Mouse (Mus musculus): ENCODE data around the gene Slc10a3.
"Not testable (repeated sequence)": the region's sequence is repeated elsewhere in the genome, so short reads cannot be mapped to it uniquely, and the experiment has no call there.

Slc10a3 gene

DNA sequence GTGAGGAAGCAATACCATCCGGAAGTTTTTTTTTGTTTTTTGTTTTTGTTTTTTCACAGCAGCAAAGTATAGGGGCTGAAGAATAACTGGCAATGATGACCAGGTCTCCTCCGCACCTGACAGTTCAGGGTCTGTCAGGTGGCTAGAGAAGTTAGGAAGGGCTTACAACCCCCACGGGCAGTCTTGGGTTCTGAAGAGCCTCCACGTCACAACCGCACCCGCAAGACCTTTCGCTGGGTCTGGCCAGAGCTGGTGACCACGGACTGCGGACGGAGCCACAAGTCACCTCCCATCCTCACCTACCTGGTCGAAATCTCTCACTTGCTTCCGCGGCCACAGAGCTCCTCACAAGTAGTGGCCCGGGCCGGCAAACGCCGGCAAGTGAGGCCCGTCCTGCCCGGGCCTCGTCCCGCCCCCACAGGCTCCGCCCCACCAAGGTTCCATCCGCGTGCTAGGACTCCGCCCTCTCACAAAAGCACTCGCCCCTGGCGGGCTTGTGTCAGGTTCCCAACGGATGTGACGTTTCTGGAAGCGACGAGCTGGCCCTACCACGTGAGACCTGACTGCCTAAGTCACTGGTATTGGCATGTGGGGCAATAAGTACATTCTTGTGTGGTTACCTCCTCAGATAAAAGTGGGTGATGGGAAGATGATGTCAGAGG, at the start of gene Slc10a3, which contains the start of gene Ubl4a:
Slc10a3 (minus strand) TSS at position 462 of the 662 bp plus-strand sequence.
Ubl4a (minus strand) TSS at position 331 of the 662 bp plus-strand sequence.
- DNase-seq, result peak; percentile 95

DNA sequence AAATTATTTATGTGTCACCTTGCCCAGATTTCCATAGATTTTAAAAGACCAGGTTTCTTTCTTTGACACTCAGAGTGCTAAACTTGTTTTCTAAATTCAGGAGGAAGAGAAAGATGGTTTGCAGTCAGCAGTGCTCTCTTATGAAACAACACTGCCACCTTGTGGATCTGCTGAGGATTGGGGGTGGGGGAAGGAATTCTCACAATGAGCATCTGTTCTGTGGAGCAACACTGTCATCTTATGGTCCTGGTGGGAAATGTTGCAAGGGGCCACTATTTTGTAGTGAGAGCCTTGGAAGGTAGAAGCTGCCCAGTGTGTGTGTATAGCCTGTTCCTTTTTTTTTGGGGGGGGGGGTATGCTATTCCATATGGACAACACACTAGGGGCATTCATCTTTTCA, 40.2 kb upstream of the Slc10a3 start:
- DNase-seq, result peak; percentile 84

DNA sequence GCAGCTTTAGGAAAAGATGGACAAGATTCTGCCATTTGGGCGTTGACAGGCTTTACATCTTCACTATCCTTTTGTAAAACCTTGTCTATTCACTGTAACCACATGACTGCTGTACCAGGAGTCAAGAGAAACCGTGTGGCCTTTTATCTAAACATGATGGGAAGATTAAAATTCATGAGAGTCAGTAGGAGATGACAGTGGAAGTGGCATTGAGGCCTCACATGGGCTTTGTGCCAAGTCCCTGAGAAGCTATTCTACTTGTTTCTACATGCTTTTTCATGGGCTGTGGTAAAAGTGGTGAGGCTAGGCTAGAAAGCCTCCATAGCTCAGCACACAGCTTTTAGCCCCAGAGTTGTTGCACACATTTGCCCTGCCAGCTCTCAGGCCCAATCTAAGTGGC, 35.2 kb upstream of the Slc10a3 start:
- DNase-seq, result no peak

- DNase-seq, result no peak
These were observed 27.0 kb upstream of the Slc10a3 start for GRCm38 (mm10) chrX:74400136-74400535.

- DNase-seq, result peak; percentile 93
These were observed 19.6 kb upstream of the Slc10a3 start, which contains the start of the genes Fam3a and Ikbkg for GRCm38 (mm10) chrX:74392535-74393443. Fam3a (minus strand) TSS chrX:74393272. Ikbkg (plus strand) TSS chrX:74393290.

- no peak for DNase-seq
These were observed 15.0 kb upstream of the Slc10a3 start for GRCm38 (mm10) chrX:74388153-74388552.

- no peak for DNase-seq
These were observed 11.3 kb upstream of the Slc10a3 start for GRCm38 (mm10) chrX:74384451-74384850.

DNA sequence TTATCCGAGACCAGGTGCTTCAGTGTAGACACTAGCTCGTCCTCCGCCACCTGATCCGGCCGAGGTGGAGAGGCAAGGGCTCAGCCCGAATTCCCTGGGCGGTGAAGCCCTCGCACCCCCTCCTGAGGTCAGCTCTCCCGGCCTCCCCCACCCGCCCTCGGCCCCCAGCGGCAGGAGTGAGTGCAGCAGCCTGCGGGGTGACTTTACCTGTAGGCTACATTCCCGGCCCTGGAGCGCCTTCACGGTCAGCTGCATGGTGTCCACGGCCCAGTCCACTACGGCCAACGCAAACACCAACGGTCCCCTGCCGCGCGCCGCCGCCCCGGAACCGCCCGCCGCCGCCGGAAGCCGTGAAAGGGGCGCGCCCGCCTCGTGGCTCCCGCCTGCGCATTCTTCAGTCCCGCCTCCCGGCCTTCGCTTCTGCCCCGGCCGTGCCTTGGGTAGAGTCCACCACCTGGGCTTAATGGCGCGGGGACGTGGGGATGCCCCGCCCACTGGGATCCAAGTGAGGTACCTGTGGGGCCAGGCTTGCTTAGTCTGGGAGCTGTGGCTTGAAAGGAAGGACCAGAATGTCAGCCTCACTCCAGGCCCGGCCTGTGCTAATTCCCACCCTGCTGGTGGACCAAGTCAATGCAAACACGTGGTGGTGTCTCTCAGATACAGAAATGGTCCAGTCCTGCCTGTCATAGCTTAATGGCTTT, 4.8 kb downstream of the Slc10a3 start:
- peak; percentile 80 for DNase-seq

GRCm38 (mm10) chrX:74367512-74367911, 5.6 kb downstream of the Slc10a3 start:
- no peak for DNase-seq

GRCm38 (mm10) chrX:74359171-74359570, 14.0 kb downstream of the Slc10a3 start:
- no peak for DNase-seq

DNA sequence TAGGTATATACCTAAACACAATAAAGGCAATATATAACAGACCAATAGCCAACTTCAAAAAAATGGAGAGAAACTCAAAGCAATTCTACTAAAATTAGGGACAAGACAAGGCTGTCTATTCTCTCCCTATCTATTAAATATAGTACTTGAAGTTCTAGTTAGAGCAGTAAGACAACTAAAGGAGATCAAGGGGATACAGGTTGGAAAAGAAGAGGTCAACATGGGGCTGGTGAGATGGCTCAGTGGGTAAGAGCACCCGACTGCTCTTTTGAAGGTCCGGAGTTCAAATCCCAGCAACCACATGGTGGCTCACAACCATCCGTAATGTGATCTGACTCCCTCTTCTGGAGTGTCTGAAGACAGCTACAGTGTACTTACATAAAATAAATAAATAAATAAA, 16.1 kb downstream of the Slc10a3 start:
- not testable (repeated sequence) for DNase-seq

DNA sequence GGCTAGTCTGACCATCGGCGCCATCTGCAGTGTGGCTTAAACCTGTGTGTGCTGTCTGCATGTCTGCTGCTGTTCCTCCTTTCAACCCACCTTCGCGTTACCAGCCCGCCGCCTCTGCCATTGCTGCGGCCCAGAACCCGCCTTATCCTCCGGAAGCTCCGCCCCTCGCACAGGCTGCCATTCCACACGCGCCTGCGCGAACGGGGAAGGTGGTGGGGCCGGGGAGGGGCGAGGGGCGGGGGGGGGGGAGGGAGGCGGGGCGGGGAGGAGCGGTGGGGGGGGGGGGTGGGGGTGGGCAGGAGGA, 19.7 kb downstream of the Slc10a3 start, which contains the start of gene Lage3:
Lage3 (minus strand) TSS at position 152 of the 304 bp plus-strand sequence.
- peak; percentile 88 for DNase-seq

DNA sequence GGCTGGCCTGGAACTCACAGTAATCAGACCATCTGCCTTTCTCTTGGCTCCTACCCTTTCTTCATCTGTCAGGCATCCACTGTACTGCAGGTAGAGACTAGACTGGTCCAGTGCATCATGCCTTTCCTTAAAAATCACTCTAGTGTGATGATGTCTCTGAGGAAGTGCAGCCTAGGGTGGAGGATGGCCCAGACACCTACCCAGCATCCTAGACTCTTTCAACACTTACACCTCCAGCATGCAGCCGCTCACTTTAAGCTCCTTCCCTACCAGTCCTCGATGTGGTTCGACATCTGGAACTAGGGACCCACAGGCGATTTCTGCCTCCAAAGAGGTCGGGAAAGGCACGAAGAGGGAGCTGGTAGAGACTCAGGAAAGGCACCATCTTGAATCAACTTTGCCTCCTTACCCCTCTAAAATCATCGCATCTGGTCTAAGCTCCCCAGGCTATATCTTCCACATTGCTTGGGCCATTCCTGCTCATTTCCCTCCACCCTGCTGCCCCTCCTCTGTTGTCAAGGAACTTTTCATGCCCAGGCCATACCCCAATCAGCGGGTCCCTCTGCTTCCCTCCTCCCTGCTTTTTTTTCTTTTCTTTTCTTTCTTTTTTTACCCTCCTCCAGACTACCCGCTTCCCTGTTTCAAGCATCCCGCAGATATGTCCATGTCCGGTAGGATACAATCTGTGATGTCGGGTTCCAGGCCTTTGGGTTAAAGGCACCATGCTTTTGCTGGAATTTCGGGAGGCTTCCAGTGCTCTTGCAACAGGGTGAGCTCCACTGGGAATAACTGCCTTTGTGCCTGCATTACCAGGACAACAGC, 20.3 kb downstream of the Slc10a3 start:
- DNase-seq, result no peak

GRCm38 (mm10) chrX:74330166-74330930, 42.8 kb downstream of the Slc10a3 start:
- DNase-seq, result no peak

- DNase-seq, result no peak
These were observed 43.9 kb downstream of the Slc10a3 start for GRCm38 (mm10) chrX:74329215-74329671.

DNA sequence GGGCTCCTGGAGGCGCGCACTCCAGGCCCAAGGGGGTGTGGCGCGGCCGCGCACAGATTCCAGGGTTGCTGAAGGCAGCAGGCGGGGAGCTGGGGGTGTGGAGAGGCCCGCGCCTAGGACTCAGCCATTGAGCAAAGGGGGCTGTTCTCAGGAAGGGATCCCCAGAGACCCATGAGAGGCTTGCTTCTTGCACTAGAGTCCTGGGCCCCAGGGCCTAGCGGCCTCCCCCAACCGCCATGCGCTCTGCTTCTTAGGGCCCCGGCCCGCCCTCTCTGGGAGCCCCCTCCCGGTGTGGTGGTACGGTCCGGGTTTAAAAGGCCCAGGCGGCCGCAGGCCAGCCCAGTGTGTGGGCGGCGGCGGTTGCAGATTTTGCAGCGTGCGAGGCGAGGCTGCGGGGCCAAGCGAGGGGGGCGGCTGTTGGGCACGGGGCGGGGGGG, 44.4 kb downstream of the Slc10a3 start, which contains the start of gene Plxna3:
Plxna3 (plus strand) TSS at position 342 of the 437 bp plus-strand sequence.
- DNase-seq, result peak; percentile 74

All from lung, postnatal 10 days (tissue).